8 mouse cellular contexts compared by ENCODE assay signal in the genomic region with DNA sequence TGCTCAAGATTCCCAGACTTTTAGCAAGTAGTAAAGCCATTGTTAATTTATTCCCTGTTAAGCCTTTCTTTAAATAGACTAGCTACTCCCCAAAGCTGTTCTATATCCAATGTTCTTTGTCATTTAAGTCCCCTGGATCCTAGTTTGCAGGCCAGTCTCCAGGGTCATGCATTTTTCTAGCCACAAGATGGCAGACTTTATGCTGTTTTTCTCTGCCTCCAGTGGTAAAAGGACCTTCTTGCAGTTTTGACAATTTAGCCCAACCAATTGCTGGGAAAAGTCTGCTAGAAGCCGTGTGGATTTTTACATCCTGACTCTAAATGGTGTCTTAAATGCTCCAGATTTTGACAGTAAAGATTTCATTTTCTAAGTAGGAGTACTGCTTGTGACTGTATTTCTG.
A peak's percentile ranks its signal among the peaks of the same experiment; 100 is the strongest.
DNase-seq lines count a peak whose midpoint lies in the region; ATAC-seq lines count a peak whose summit lies in the region.

No protein-coding gene starts in this region.

- no peak overlapping the region for H3K4me3 ChIP-seq in heart, embryonic 16.5 days (ENCODE audit: low read length)
- no peak overlapping the region for H3K4me3 ChIP-seq in heart, embryonic 11.5 days (ENCODE audit: low read depth, low read length)
- H3K4me3 ChIP-seq in neural tube, embryonic 14.5 days (ENCODE audit: low read depth, low read length) = no peak overlapping the region

- H3K4me2 ChIP-seq in heart, embryonic 16.5 days (ENCODE audit: low read depth, low read length) = no peak overlapping the region
- no peak overlapping the region for H3K4me2 ChIP-seq in heart, embryonic 11.5 days
- no peak overlapping the region for H3K4me2 ChIP-seq in neural tube, embryonic 14.5 days (ENCODE audit: low read depth, low read length)

- DNase-seq in cerebellum, postnatal 14 days = peak; percentile 74 to 81
- peak; percentile 13 for DNase-seq in gastrocnemius, postnatal 10 days
- DNase-seq in kidney, adult 9 months = peak; percentile 61
- DNase-seq in left cerebral cortex, postnatal 4 days = peak; percentile 43

- WGBS in heart, embryonic 16.5 days = 7% methylated on average over 1 of the region's 1 CpGs
- WGBS in heart, embryonic 11.5 days (ENCODE audit: insufficient replicate concordance) = 20% methylated on average over 1 of the region's 1 CpGs
- 5% methylated on average over 1 of the region's 1 CpGs for WGBS in neural tube, embryonic 14.5 days

- no peak overlapping the region for H3K27ac ChIP-seq in heart, embryonic 16.5 days (ENCODE audit: low read length)
- H3K27ac ChIP-seq in heart, embryonic 11.5 days (ENCODE audit: low read depth, low read length) = no peak overlapping the region
- no peak overlapping the region for H3K27ac ChIP-seq in neural tube, embryonic 14.5 days (ENCODE audit: low read depth, low read length)

- 0 out of 2 replicates have a peak, but pooled peaks have one; percentile 60 for ATAC-seq in heart, embryonic 16.5 days (replicated peaks; ENCODE audit: extremely low read depth, insufficient read depth, low FRiP score)
- ATAC-seq in heart, embryonic 11.5 days (replicated peaks; ENCODE audit: insufficient number of reproducible peaks, low FRiP score, low TSS enrichment) = no peak
- peak; percentile 91 for ATAC-seq in neural tube, embryonic 14.5 days (ENCODE audit: low read depth)
- no peak for ATAC-seq in erythroblast, adult 5-6 weeks (replicated peaks; ENCODE audit: low FRiP score, poor library complexity, severe bottlenecking)

- no peaks in the 10 kb centered on the region for H3K36me3 ChIP-seq in heart, embryonic 16.5 days (ENCODE audit: control insufficient read depth, insufficient read depth)
- no peaks in the 10 kb centered on the region for H3K36me3 ChIP-seq in heart, embryonic 11.5 days (ENCODE audit: control insufficient read depth, insufficient read depth, low read length)
- H3K36me3 ChIP-seq in neural tube, embryonic 14.5 days (ENCODE audit: control insufficient read depth, insufficient read depth, low read length) = no peaks in the 10 kb centered on the region

- no peaks in the 10 kb centered on the region for H3K9me3 ChIP-seq in heart, embryonic 16.5 days (replicated peaks; ENCODE audit: control insufficient read depth, low read length)
- no peaks in the 10 kb centered on the region for H3K9me3 ChIP-seq in heart, embryonic 11.5 days (replicated peaks; ENCODE audit: control insufficient read depth, low read length)
- H3K9me3 ChIP-seq in neural tube, embryonic 14.5 days (ENCODE audit: control insufficient read depth, low read length) = no peaks in the 10 kb centered on the region

- H3K4me1 ChIP-seq in heart, embryonic 16.5 days (ENCODE audit: control insufficient read depth, insufficient read depth, low read length) = peaks cover 8% of the 10 kb centered on the region
- peaks cover 4% of the 10 kb centered on the region; the same call in 1 of the 2 replicates for H3K4me1 ChIP-seq in heart, embryonic 11.5 days (ENCODE audit: control insufficient read depth, insufficient read depth, low read length)
- no peaks in the 10 kb centered on the region; the same call in 1 of the 2 replicates for H3K4me1 ChIP-seq in neural tube, embryonic 14.5 days (ENCODE audit: control insufficient read depth, insufficient read depth, low read length)

- intact Hi-C loops in left cerebral cortex, postnatal 4 days (cut with DNase I) = loop anchor here (5.0 kb wide), 1 partner anchor 629 kb away; no protein-coding TSS in a partner anchor

- no peak overlapping the region for H3K9ac ChIP-seq in heart, embryonic 16.5 days (ENCODE audit: low read length)
- H3K9ac ChIP-seq in heart, embryonic 11.5 days (ENCODE audit: low read depth, low read length) = no peak overlapping the region
- no peak overlapping the region for H3K9ac ChIP-seq in neural tube, embryonic 14.5 days (replicated peaks; ENCODE audit: low read depth, low read length)

- no peaks in the 10 kb centered on the region for H3K27me3 ChIP-seq in heart, embryonic 16.5 days (ENCODE audit: control insufficient read depth, insufficient read depth, low read length)
- H3K27me3 ChIP-seq in heart, embryonic 11.5 days (ENCODE audit: control insufficient read depth, insufficient read depth, low read length) = no peaks in the 10 kb centered on the region
- H3K27me3 ChIP-seq in neural tube, embryonic 14.5 days (ENCODE audit: control insufficient read depth, insufficient read depth, low read length) = no peaks in the 10 kb centered on the region

Comparison
In these comparisons a context has a peak if more than half of its experiments do, and no peak if none do; other contexts are left out.
1. ATAC-seq: peak in heart, embryonic 16.5 days (single experiment) and neural tube, embryonic 14.5 days (single experiment); none in heart, embryonic 11.5 days (single experiment) and erythroblast, adult 5-6 weeks (single experiment).
2. DNase-seq: peak in every context shown above with its lines; median percentile 78 in cerebellum, postnatal 14 days; 61 in kidney, adult 9 months; 43 in left cerebral cortex, postnatal 4 days; 13 in gastrocnemius, postnatal 10 days.